Mouse (Mus musculus) megakaryocyte, embryonic 14.5 days (primary cell): Measurements from ENCODE around the gene Tmem59l. TPM values are rescaled to one million over a fixed set of nuclear protein-coding genes. Genes with fewer than 3 reads are reported as not detected.

ENCODE experiments used
- H3K27me3 ChIP-seq: replicated peaks from 2 replicates; pipeline ENCODE3; 2012; ENCODE audit warnings: inconsistent platforms
- H3K36me3 ChIP-seq: replicated peaks from 2 replicates; pipeline ENCODE3; 2012; ENCODE audit warnings: low read length, inconsistent platforms, mixed read lengths
- H3K4me1 ChIP-seq: 2 replicates; pipeline ENCODE4 v1.6.1; 2012; ENCODE audit warnings: inconsistent platforms
- H3K4me3 ChIP-seq: replicated peaks from 2 replicates; pipeline ENCODE3; 2012; ENCODE audit warnings: moderate library complexity, mild to moderate bottlenecking, inconsistent platforms
- H3K9me3 ChIP-seq: 2 replicates; pipeline ENCODE4 v1.6.1; 2012; ENCODE audit warnings: inconsistent platforms
- FLI1 ChIP-seq: IDR thresholded peaks from 2 replicates; pipeline ENCODE4 v1.6.1; 2012; ENCODE audit warnings: low read length, inconsistent platforms, mixed read lengths
- GATA1 ChIP-seq: IDR thresholded peaks from 3 replicates; pipeline ENCODE4 v1.6.1; 2012; ENCODE audit warnings: mixed read lengths, low read length, inconsistent platforms, borderline replicate concordance
- polyA plus RNA-seq: library from polyadenylated mRNA; stranded (reverse); fragments of >175 nt; gene quantifications from 2 replicates; pipeline ENCODE4 v1.2.3, GENCODE M21; 2012; ENCODE audit warnings: low replicate concordance; ENCODE audit not compliant: insufficient read depth

Tmem59l gene
- polyA plus RNA-seq: not detected in 2 replicates

- peaks cover 98% of the 10 kb centered on the region for H3K27me3 ChIP-seq
- peaks cover 57% of the 10 kb centered on the region for H3K4me1 ChIP-seq
- TF ChIP-seq FLI1 (no peak), GATA1 (no peak)
- peak within 1 kb of the TSS; percentile 81 for H3K4me3 ChIP-seq
- no peaks in the 10 kb centered on the region for H3K36me3 ChIP-seq
- no peaks in the 10 kb centered on the region for H3K9me3 ChIP-seq
Observed at GRCm38 (mm10) chr8:70486941-70487520, at the start of gene Tmem59l. Tmem59l (minus strand) TSS chr8:70487358.

- peaks cover 69% of the 10 kb centered on the region for H3K36me3 ChIP-seq
- H3K4me3 ChIP-seq: peak overlapping the region; percentile 4
- no peaks in the 10 kb centered on the region for H3K27me3 ChIP-seq
- H3K9me3 ChIP-seq: no peaks in the 10 kb centered on the region
- TF ChIP-seq GATA1 (no peak), FLI1 (no peak)
- peaks cover 83% of the 10 kb centered on the region for H3K4me1 ChIP-seq
Observed at GRCm38 (mm10) chr8:70535701-70536100, 48.5 kb upstream of the Tmem59l start.

DNA sequence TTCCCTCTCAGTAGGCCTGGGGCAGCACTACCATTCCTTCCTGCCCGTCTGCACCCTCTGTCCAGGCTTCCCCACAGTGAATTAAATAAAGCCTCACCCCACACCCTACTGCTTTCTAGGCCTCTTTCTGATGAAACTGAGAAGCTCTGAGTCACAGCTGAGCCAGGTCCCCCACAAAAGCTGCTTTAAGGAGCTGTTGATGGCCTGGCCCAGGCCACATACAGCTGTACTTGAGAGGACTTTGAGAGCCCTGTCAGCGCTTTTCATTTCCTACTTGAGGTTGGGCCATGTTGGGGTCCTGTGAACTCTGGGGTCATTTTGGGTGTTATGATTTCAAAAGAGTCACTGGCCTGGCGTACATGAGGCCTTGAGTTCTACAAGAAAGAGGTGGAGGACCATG, 48.1 kb upstream of the Tmem59l start:
- peaks cover 73% of the 10 kb centered on the region for H3K36me3 ChIP-seq

GRCm38 (mm10) chr8:70534281-70534680, 47.1 kb upstream of the Tmem59l start:
- peak overlapping the region; percentile 2 for H3K4me3 ChIP-seq
- no peaks in the 10 kb centered on the region for H3K27me3 ChIP-seq
- H3K4me1 ChIP-seq: peaks cover 91% of the 10 kb centered on the region
- peaks cover 82% of the 10 kb centered on the region for H3K36me3 ChIP-seq
- no peaks in the 10 kb centered on the region for H3K9me3 ChIP-seq
- TF ChIP-seq GATA1 (no peak), FLI1 (no peak)

More for the DNA sequence above, 48.1 kb upstream of the Tmem59l start:
- no peak overlapping the region for H3K4me3 ChIP-seq
- TF ChIP-seq FLI1 (no peak), GATA1 (no peak)
- H3K27me3 ChIP-seq: no peaks in the 10 kb centered on the region
- H3K4me1 ChIP-seq: peaks cover 83% of the 10 kb centered on the region
- H3K9me3 ChIP-seq: no peaks in the 10 kb centered on the region

DNA sequence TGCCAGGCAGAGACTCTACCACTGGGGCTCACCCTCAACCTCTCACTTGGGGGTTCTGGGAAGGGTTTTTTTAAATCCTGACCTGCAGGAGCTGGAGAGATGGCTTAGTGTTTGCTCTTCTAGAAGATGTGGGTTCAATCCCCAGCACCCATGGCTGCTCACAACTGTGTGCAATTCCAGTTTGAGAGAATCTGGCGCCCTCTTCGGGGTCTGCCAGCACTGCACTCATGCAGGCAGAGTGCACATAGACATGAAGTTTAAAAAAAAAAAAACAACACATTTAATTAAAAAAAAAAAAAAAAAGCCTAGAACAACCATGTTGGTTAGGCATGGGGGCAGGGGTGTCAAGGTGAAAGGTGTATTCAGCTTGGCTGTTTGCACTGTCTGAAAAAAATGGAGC, 43.2 kb upstream of the Tmem59l start:
- no peaks in the 10 kb centered on the region for H3K9me3 ChIP-seq
- peak overlapping the region; percentile 92 for H3K4me3 ChIP-seq
- H3K36me3 ChIP-seq: peaks cover 58% of the 10 kb centered on the region
- H3K4me1 ChIP-seq: peaks cover 83% of the 10 kb centered on the region
- TF ChIP-seq FLI1 (no peak), GATA1 (no peak)
- no peaks in the 10 kb centered on the region for H3K27me3 ChIP-seq

DNA sequence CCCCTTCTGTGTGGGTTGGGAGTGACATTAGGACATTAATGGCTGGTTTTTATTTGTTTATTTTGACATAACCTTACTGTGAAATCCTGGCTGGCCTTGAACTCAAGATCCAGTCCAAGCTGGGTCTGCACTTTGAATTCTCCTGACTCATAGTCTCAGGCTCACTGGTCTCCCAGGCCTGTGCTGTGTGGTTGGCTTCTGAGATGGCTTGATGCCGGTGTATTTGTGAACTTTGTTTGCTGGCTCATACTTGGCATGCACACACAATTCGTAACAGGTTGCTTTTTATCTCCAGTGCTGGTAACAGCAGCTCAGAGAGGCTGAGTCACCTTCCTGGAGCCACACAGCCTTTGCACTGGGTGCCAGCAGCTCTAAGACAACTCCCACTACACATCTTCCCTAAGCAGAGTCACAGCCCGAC, 42.6 kb upstream of the Tmem59l start:
- H3K36me3 ChIP-seq: peaks cover 52% of the 10 kb centered on the region
- peak overlapping the region; percentile 92 for H3K4me3 ChIP-seq
- no peaks in the 10 kb centered on the region for H3K27me3 ChIP-seq
- no peaks in the 10 kb centered on the region for H3K9me3 ChIP-seq
- TF ChIP-seq FLI1: no peak
- H3K4me1 ChIP-seq: peaks cover 77% of the 10 kb centered on the region

DNA sequence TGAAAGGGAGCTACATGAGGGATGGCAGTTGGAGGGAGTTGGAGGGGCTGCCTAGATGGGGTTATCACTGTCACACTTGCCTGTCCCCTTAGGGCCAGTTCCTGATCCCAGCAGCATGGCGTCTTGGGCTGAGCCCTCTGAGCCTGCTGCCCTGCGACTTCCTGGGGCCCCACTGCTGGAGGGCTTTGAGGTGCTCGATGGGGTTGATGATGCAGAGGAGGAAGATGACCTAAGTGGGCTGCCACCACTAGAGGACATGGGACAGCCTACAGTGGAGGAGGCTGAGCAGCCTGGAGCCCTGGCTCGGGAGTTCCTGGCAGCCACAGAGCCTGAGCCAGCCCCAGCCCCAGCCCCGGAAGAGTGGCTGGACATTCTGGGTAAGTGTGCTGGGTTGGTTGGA, 42.1 kb upstream of the Tmem59l start:
- H3K27me3 ChIP-seq: no peaks in the 10 kb centered on the region
- peaks cover 48% of the 10 kb centered on the region for H3K36me3 ChIP-seq
- no peaks in the 10 kb centered on the region for H3K9me3 ChIP-seq
- H3K4me1 ChIP-seq: peaks cover 73% of the 10 kb centered on the region
- H3K4me3 ChIP-seq: peak overlapping the region; percentile 92
- no peak for TF ChIP-seq FLI1
- no peak for TF ChIP-seq GATA1

GRCm38 (mm10) chr8:70528182-70528797, 41.1 kb upstream of the Tmem59l start:
- H3K9me3 ChIP-seq: no peaks in the 10 kb centered on the region
- peaks cover 39% of the 10 kb centered on the region for H3K36me3 ChIP-seq
- H3K4me1 ChIP-seq: peaks cover 69% of the 10 kb centered on the region

GRCm38 (mm10) chr8:70527512-70528181, 40.5 kb upstream of the Tmem59l start, which contains the start of the genes Fkbp8 and Kxd1:
Fkbp8 (plus strand) TSS chr8:70527724.
Kxd1 (minus strand) TSS chr8:70527956.
- Histone ChIP-seq H3K36me3 (peaks cover 34% of the 10 kb centered on the region), H3K27me3 (no peaks in the 10 kb centered on the region), H3K4me1 (peaks cover 64% of the 10 kb centered on the region), H3K9me3 (no peaks in the 10 kb centered on the region), H3K4me3 (peak within 1 kb of the TSS; percentile 96)
- TF ChIP-seq FLI1: no peak
- TF ChIP-seq GATA1: no peak

More at GRCm38 (mm10) chr8:70528182-70528797, 41.1 kb upstream of the Tmem59l start:
- peak overlapping the region; percentile 96 for H3K4me3 ChIP-seq
- no peaks in the 10 kb centered on the region for H3K27me3 ChIP-seq
- TF ChIP-seq GATA1: no peak
- no peak for TF ChIP-seq FLI1

DNA sequence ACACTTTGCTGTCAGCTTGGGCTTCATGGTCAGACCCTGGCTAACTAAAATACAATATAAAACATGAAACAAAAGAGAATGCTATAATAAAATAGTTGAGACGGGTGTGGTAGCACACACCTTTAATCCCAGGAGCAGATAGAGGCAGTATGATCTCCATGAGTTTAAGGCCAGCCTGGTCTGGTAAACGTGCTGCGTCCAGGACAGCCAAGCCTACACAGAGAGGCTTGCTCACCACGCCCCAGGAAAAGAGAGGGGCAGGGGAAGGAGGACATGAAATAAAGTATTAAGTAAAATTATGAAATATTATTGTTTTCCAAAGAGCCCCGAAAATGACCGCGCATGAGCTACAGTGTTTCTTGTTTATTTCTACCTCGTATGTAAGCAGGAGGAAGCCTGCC, 40.0 kb upstream of the Tmem59l start:
- Histone ChIP-seq H3K9me3 (no peaks in the 10 kb centered on the region), H3K4me3 (peak overlapping the region; percentile 96), H3K36me3 (peaks cover 29% of the 10 kb centered on the region), H3K4me1 (peaks cover 62% of the 10 kb centered on the region), H3K27me3 (no peaks in the 10 kb centered on the region)
- no peak for TF ChIP-seq GATA1
